Mouse (Mus musculus): ENCODE data around the gene Card19. TPM values are rescaled to one million over a fixed set of nuclear protein-coding genes. Genes with fewer than 3 reads are reported as not detected.

Gene Card19
- polyA plus RNA-seq, 1 experiment from 2014 or later, result 32.3 TPM

DNA sequence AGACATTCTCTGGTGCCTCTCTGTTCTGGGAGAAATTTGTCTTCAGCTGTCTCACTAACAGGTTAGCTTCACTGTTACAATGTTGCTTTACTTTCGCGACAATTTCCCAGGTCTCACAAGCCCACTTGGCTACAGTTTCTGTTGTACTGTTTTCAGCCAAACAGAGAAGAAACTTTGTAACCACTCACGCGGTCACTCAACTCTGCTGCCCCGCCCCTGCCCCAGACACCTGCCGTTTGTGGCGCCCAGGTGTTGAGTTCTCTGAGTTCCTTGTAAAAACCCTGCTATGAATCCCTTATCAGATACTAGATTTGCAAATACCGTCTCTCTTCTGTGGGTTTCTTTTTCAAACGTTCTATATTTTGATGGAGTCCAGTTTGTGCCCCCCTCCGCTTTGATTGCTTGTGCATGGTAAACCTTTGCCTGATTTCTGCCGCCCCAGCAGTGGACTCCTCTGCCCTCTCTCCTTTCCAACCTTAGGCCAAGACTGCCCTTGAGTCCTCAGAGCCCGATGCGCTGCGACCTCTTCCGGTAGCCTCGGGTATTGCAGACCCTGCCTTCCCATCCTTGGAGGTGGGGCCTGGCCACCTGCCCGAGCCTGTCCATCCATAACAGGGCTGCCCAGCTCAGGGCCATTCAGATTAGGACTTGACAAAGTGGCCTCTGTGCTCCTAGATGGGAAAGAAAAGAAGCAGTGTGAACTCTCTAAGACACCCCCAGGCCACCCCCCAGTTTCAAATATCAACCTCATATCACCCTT, 46.2 kb downstream of the Card19 start:
- H3K4me1 ChIP-seq (ENCODE audit: insufficient read depth), result peaks cover 2% of the 10 kb centered on the region; the same call in 1 of the 2 replicates
- H3K9ac ChIP-seq (replicated peaks), result no peak overlapping the region
- DNase-seq (peak; percentile 91), ATAC-seq (peak; percentile 87)
- no peaks in the 10 kb centered on the region for H3K36me3 ChIP-seq (replicated peaks; ENCODE audit: insufficient read depth, low read length)
- no peak overlapping the region for H3K4me2 ChIP-seq (ENCODE audit: low read depth, low read length)
- no peak overlapping the region for H3K4me3 ChIP-seq (ENCODE audit: low read depth, low read length)
- WGBS (ENCODE audit: insufficient replicate concordance), result 18% methylated on average over 17 of the region's 17 CpGs
- no peaks in the 10 kb centered on the region for H3K9me3 ChIP-seq (ENCODE audit: low read length)
- H3K27ac ChIP-seq (ENCODE audit: low read depth), result no peak overlapping the region
- no peaks in the 10 kb centered on the region for H3K27me3 ChIP-seq (ENCODE audit: insufficient read depth, low read length)
- TF ChIP-seq EP300 (IDR thresholded peaks at IDR 0.05; ENCODE audit: low read depth) (no peak), CTCF (IDR thresholded peaks at IDR 0.05; ENCODE audit: low read depth) (peak; percentile 97)

GRCm38 (mm10) chr13:49167081-49167480, 48.8 kb downstream of the Card19 start:
- H3K9me3 ChIP-seq (ENCODE audit: low read length), result no peaks in the 10 kb centered on the region
- 51% methylated on average over 9 of the region's 9 CpGs for WGBS (ENCODE audit: insufficient replicate concordance)
- no peaks in the 10 kb centered on the region for H3K27me3 ChIP-seq (ENCODE audit: insufficient read depth, low read length)
- no peak for DNase-seq
- peaks cover 2% of the 10 kb centered on the region for H3K4me1 ChIP-seq (ENCODE audit: insufficient read depth)
- H3K27ac ChIP-seq (ENCODE audit: low read depth), result no peak overlapping the region
- ATAC-seq, result no peak
- H3K4me2 ChIP-seq (ENCODE audit: low read depth, low read length), result no peak overlapping the region
- TF ChIP-seq CTCF (IDR thresholded peaks at IDR 0.05; ENCODE audit: low read depth), result no peak
- TF ChIP-seq EP300 (IDR thresholded peaks at IDR 0.05; ENCODE audit: low read depth), result no peak
- no peak overlapping the region for H3K9ac ChIP-seq (replicated peaks)
- no peaks in the 10 kb centered on the region for H3K36me3 ChIP-seq (replicated peaks; ENCODE audit: insufficient read depth, low read length)
- H3K4me3 ChIP-seq (ENCODE audit: low read depth, low read length), result no peak overlapping the region

GRCm38 (mm10) chr13:49163645-49164044, 52.2 kb downstream of the Card19 start:
- Histone ChIP-seq H3K9me3 (ENCODE audit: low read length) (no peaks in the 10 kb centered on the region), H3K4me1 (ENCODE audit: insufficient read depth) (peaks cover 6% of the 10 kb centered on the region), H3K27me3 (ENCODE audit: insufficient read depth, low read length) (no peaks in the 10 kb centered on the region), H3K36me3 (replicated peaks; ENCODE audit: insufficient read depth, low read length) (no peaks in the 10 kb centered on the region), H3K4me3 (ENCODE audit: low read depth, low read length) (no peak overlapping the region), H3K27ac (ENCODE audit: low read depth) (no peak overlapping the region), H3K4me2 (ENCODE audit: low read depth, low read length) (no peak overlapping the region), H3K9ac (replicated peaks) (no peak overlapping the region)
- 26% methylated on average over 7 of the region's 7 CpGs for WGBS (ENCODE audit: insufficient replicate concordance)
- DNase-seq (no peak), ATAC-seq (no peak)
- TF ChIP-seq EP300 (IDR thresholded peaks at IDR 0.05; ENCODE audit: low read depth) (no peak), CTCF (IDR thresholded peaks at IDR 0.05; ENCODE audit: low read depth) (no peak)

GRCm38 (mm10) chr13:49162722-49163121, 53.1 kb downstream of the Card19 start:
- 24% methylated on average over 4 of the region's 4 CpGs for WGBS (ENCODE audit: insufficient replicate concordance)
- no peak for DNase-seq
- Histone ChIP-seq H3K36me3 (replicated peaks; ENCODE audit: insufficient read depth, low read length) (no peaks in the 10 kb centered on the region), H3K4me2 (ENCODE audit: low read depth, low read length) (no peak overlapping the region), H3K4me3 (ENCODE audit: low read depth, low read length) (no peak overlapping the region), H3K9ac (replicated peaks) (no peak overlapping the region), H3K27ac (ENCODE audit: low read depth) (no peak overlapping the region), H3K9me3 (ENCODE audit: low read length) (no peaks in the 10 kb centered on the region), H3K27me3 (ENCODE audit: insufficient read depth, low read length) (no peaks in the 10 kb centered on the region), H3K4me1 (ENCODE audit: insufficient read depth) (peaks cover 6% of the 10 kb centered on the region)
- ATAC-seq, result no peak
- TF ChIP-seq CTCF (IDR thresholded peaks at IDR 0.05; ENCODE audit: low read depth), result no peak
- no peak for TF ChIP-seq EP300 (IDR thresholded peaks at IDR 0.05; ENCODE audit: low read depth)

DNA sequence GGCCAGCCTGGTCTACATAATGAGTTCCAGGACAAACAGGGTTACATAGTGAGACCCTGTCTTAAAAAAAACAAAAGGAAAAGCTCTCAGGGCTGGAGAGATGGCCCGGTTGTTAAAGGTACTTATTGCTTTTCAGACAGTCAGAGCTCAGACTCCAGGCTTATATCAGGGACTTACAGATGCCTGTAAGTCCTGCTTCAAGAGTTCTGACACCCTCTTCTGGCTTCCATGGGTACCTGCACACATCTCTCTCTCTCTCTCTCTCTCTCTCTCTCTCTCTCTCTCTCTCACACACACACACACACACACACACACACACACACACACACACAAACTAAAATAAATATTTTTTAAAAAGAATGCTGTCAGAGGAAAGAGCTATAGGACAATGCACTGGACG, 54.6 kb downstream of the Card19 start:
- no peak overlapping the region for H3K27ac ChIP-seq (ENCODE audit: low read depth)
- no peak overlapping the region for H3K9ac ChIP-seq (replicated peaks)
- ATAC-seq (no peak), DNase-seq (no peak)
- TF ChIP-seq EP300 (IDR thresholded peaks at IDR 0.05; ENCODE audit: low read depth), result no peak
- no peak for TF ChIP-seq CTCF (IDR thresholded peaks at IDR 0.05; ENCODE audit: low read depth)
- H3K9me3 ChIP-seq (ENCODE audit: low read length), result no peaks in the 10 kb centered on the region
- H3K4me2 ChIP-seq (ENCODE audit: low read depth, low read length), result no peak overlapping the region
- H3K27me3 ChIP-seq (ENCODE audit: insufficient read depth, low read length), result no peaks in the 10 kb centered on the region
- no peaks in the 10 kb centered on the region for H3K36me3 ChIP-seq (replicated peaks; ENCODE audit: insufficient read depth, low read length)
- peaks cover 6% of the 10 kb centered on the region for H3K4me1 ChIP-seq (ENCODE audit: insufficient read depth)
- 48% methylated on average over 2 of the region's 2 CpGs for WGBS (ENCODE audit: insufficient replicate concordance)
- H3K4me3 ChIP-seq (ENCODE audit: low read depth, low read length), result no peak overlapping the region

DNA sequence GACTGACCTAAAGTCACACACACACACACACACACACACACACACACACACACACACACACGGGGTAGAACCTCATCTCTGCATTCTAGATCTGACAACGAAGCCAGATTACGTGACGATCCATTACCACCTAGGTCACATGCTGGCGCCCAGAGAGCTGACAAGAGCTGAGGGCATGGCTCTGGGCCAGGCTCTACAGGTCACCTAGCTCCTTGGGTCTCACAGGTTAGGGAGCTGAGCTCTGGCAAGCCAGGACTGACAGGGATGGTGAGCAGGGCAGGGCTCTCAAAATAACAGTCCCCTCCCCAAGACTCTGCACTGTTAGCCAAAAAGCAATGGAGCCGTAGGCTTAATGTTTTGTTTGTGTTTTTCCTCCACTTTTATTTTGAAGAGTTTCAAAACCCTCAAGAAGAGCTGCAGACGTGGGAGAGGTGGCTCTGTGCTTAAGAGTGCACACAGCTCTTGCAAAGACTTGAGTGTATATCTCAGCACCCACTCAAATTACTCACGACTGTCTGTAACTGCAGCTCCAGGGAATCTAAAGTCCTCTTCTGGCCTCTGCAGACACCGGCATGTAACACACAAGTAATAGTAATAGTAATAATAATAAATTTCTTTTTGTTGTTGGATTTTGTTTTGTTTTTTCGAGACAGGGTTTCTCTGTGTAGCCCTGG, 57.7 kb downstream of the Card19 start:
- H3K9ac ChIP-seq (replicated peaks), result no peak overlapping the region
- no peak overlapping the region for H3K4me3 ChIP-seq (ENCODE audit: low read depth, low read length)
- TF ChIP-seq EP300 (IDR thresholded peaks at IDR 0.05; ENCODE audit: low read depth) (no peak), CTCF (IDR thresholded peaks at IDR 0.05; ENCODE audit: low read depth) (no peak)
- H3K36me3 ChIP-seq (replicated peaks; ENCODE audit: insufficient read depth, low read length), result no peaks in the 10 kb centered on the region
- ATAC-seq, result no peak
- no peak overlapping the region for H3K27ac ChIP-seq (ENCODE audit: low read depth)
- DNase-seq, result no peak
- H3K4me1 ChIP-seq (ENCODE audit: insufficient read depth), result peaks cover 6% of the 10 kb centered on the region
- WGBS (ENCODE audit: insufficient replicate concordance), result 77% methylated on average over 10 of the region's 10 CpGs
- H3K27me3 ChIP-seq (ENCODE audit: insufficient read depth, low read length), result no peaks in the 10 kb centered on the region
- H3K4me2 ChIP-seq (ENCODE audit: low read depth, low read length), result no peak overlapping the region
- no peaks in the 10 kb centered on the region for H3K9me3 ChIP-seq (ENCODE audit: low read length)
